Mouse (Mus musculus): Measurements from ENCODE around the gene Apip. TPM values are rescaled to one million over a fixed set of nuclear protein-coding genes. Genes with fewer than 3 reads are reported as not detected.

Apip gene
- polyA plus RNA-seq, 1 experiment from 2014 or later = 61.5 TPM

DNA sequence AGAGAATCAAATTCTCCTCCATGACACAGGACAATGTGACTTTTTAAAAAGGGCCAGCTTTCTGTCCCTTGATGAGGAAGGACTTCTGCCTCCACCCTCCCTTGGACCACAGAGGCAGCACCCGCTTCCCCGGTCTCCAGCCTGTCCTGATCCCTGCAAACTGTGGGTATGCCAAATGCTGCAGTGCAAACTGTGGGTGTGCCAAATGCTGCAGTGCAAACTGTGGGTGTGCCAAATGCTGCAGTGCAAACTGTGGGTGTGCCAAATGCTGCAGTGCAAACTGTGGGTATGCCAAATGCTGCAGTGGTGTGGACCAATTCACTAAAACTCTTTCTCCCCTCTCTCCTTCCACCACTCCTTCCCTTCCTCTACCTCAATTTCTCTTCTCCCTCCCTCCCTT, 32.7 kb downstream of the Apip start:
- Histone ChIP-seq H3K4me1 (replicated peaks) (no peaks in the 10 kb centered on the region), H3K27ac (no peak overlapping the region), H3K4me2 (no peak overlapping the region), H3K9ac (no peak overlapping the region), H3K4me3 (no peak overlapping the region), H3K27me3 (no peaks in the 10 kb centered on the region), H3K9me3 (replicated peaks) (no peaks in the 10 kb centered on the region), H3K36me3 (no peaks in the 10 kb centered on the region)
- 84% methylated on average over 2 of the region's 2 CpGs for WGBS
- ATAC-seq (replicated peaks; ENCODE audit: insufficient number of reproducible peaks, insufficient read depth, low FRiP score, low read depth) = no peak

DNA sequence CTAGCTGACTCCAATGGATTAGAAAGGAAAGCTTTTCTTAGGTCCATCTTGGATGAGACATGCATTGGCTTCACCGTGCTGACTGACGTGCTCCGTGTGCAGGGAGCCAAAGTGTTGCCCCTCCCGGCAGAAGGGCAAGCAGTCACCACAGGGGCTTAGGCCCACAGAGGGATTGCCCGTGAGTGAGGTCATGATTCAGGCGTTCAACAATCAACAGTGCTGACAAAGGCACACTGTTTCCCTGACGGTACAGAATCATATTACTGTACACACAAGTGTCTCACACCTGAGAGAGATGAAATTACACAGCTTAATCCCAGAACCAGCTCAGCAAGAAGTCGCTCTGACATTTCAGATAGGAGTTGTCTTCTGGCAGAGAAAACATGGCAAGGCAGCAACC, 38.2 kb downstream of the Apip start:
- 35% methylated on average over 8 of the region's 8 CpGs for WGBS
- no peak overlapping the region for H3K9ac ChIP-seq
- no peaks in the 10 kb centered on the region for H3K9me3 ChIP-seq (replicated peaks)
- no peak for ATAC-seq (replicated peaks; ENCODE audit: insufficient number of reproducible peaks, insufficient read depth, low FRiP score, low read depth)
- peaks cover 4% of the 10 kb centered on the region; the same call in 1 of the 2 replicates for H3K4me1 ChIP-seq (replicated peaks)
- H3K4me2 ChIP-seq = no peak overlapping the region
- no peak overlapping the region for H3K27ac ChIP-seq
- H3K27me3 ChIP-seq = no peaks in the 10 kb centered on the region
- no peak overlapping the region for H3K4me3 ChIP-seq
- no peaks in the 10 kb centered on the region for H3K36me3 ChIP-seq

DNA sequence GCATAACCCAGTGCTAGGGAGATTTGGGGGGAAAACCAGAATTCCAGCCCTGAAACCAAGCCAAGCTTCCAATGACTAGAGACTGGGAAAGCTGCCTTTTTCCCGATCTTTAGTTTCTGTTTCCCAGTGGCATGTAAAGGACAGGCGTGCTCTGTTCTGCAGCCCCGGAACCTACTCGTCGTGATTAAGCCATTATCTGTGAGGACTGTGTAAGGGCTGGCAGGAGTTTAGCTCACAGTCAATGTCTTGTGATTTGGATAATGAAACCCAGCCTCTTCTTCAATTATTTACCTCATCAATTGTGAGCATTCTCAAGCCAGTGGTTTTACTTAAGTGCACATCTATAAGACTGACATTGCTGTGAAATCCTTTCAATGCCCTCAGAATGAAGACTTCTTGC, 43.7 kb downstream of the Apip start:
- WGBS = 49% methylated on average over 5 of the region's 5 CpGs

DNA sequence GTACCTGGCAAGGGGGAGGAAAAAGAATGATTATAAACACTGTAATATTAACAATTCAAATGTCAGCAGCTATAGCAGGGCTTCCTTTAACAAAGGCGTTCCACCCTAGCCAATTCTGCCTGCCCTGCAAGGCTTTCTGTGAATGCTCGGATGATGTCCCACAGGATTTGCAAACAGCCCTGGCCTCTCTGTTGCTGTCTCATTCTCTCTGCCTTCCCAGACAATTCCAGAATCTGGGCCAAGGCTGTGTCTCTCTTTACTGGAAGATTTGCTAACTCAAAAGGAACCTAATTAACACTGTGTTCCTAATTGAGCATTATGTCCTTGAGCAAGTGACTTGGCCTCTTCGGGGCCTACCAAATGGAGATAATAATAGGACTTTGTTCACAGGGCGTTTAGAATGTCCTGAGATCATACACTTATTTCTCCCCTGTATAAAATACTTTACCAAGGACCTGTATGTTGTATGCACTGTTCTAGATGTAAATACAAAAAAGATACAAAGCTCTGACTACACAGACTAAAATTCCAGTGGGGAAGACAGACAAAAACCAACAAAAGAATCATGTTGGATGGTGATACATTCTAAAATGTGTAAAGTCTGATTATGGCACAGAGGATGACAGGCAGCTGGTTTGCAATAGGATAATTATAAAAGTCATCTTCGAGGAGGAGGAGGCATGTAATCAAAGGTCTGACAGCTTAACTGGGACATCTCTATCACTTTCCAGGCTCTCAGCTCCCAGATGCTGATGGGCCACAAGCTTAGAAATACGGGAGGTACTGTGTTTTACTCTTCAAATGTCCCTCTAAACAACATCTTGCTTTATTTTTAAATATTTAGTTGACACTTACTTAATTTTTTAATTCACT, 45.1 kb downstream of the Apip start:
- Histone ChIP-seq H3K9me3 (replicated peaks) (no peaks in the 10 kb centered on the region), H3K9ac (no peak overlapping the region), H3K4me2 (no peak overlapping the region), H3K36me3 (no peaks in the 10 kb centered on the region), H3K27me3 (no peaks in the 10 kb centered on the region), H3K4me1 (replicated peaks) (no peaks in the 10 kb centered on the region), H3K4me3 (no peak overlapping the region), H3K27ac (no peak overlapping the region)
- ATAC-seq (replicated peaks; ENCODE audit: insufficient number of reproducible peaks, insufficient read depth, low FRiP score, low read depth) = no peak
- WGBS = 66% methylated on average over 6 of the region's 6 CpGs

More for the DNA sequence above, 43.7 kb downstream of the Apip start:
- Histone ChIP-seq H3K27me3 (no peaks in the 10 kb centered on the region), H3K9me3 (replicated peaks) (no peaks in the 10 kb centered on the region), H3K9ac (no peak overlapping the region), H3K4me3 (no peak overlapping the region), H3K4me2 (no peak overlapping the region; the same call in 1 of the 2 replicates), H3K4me1 (replicated peaks) (no peaks in the 10 kb centered on the region), H3K27ac (no peak overlapping the region), H3K36me3 (no peaks in the 10 kb centered on the region)
- ATAC-seq (replicated peaks; ENCODE audit: insufficient number of reproducible peaks, insufficient read depth, low FRiP score, low read depth) = no peak

DNA sequence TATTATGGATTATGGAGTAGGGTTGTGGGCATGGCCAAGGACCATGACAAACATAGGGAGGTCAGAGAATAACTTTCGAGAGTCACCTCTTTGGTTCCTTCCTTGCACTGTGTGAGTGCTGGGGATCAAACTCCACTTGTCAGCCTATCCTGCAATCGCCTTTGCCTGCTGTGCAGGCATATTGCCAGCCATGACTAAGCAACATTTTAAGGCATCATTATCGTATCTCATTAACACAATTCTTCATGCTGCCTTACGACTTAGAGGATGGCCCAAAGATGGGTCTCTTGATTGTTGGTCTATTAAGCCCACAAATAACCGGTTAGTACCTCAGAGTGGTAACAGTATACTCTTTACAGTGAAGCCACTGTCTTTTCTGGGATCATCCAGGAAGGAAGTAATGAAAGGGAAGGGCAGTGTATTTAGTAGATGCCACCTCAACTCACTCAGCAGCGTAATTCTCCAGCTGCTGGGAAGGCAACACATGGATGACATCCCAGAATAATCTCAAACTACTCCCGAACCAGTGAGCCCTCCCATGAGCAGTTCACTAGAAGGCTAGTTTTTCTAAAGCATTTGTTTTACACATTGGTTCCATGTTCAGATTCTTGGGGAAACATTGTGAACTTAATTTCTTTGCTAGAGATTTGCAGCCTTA, 45.9 kb downstream of the Apip start:
- Histone ChIP-seq H3K27me3 (no peaks in the 10 kb centered on the region), H3K36me3 (no peaks in the 10 kb centered on the region), H3K9ac (no peak overlapping the region), H3K4me2 (no peak overlapping the region), H3K4me3 (no peak overlapping the region), H3K27ac (no peak overlapping the region), H3K4me1 (replicated peaks) (no peaks in the 10 kb centered on the region), H3K9me3 (replicated peaks) (no peaks in the 10 kb centered on the region)
- WGBS = 73% methylated on average over 7 of the region's 7 CpGs
- ATAC-seq (replicated peaks; ENCODE audit: insufficient number of reproducible peaks, insufficient read depth, low FRiP score, low read depth) = no peak

DNA sequence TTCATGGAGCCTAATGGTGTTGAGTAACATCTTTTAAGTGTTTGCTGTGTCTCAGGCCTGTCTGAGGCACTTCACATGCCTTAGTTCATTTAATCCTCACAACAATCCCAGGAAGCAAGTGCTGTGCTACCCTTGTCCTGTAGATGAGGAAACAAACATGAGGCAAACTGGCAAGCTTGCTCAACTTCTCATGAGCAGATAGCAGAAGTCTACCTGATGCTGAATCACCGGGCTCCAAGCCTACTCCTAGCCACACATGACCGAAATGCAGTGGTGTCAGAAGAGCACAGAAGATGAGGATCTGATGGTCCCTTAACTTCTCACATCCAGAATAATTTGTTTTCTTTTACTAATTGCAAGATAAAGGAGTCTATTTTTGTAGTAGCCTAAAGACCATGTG, 56.2 kb downstream of the Apip start:
- no peaks in the 10 kb centered on the region for H3K36me3 ChIP-seq
- ATAC-seq (replicated peaks; ENCODE audit: insufficient number of reproducible peaks, insufficient read depth, low FRiP score, low read depth) = no peak
- H3K4me1 ChIP-seq (replicated peaks) = no peaks in the 10 kb centered on the region
- no peak overlapping the region for H3K9ac ChIP-seq
- H3K9me3 ChIP-seq (replicated peaks) = no peaks in the 10 kb centered on the region
- no peak overlapping the region for H3K27ac ChIP-seq
- H3K4me2 ChIP-seq = no peak overlapping the region
- H3K4me3 ChIP-seq = no peak overlapping the region
- no peaks in the 10 kb centered on the region for H3K27me3 ChIP-seq
- 68% methylated on average over 2 of the region's 2 CpGs for WGBS

DNA sequence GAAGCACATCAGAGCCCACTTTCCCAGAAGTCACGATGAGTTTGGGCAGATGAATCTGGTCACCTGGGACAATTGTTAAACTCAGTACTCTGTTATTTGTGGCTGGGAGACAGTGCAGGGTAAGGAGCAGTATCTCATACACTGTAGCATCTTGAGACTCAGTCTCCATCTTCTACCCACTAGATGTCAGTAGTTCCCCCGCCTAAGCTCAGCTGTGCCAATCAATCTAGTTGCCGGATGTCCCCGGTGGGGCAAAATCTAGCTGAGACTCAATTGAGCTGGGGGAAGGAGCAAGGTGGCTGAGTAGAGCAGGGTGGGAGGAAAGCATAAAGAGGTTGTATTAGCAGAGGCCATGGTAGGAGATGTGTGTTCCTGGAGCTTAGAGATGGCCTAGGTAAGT, 57.7 kb downstream of the Apip start:
- 23% methylated on average over 4 of the region's 4 CpGs for WGBS
- no peaks in the 10 kb centered on the region for H3K27me3 ChIP-seq

DNA sequence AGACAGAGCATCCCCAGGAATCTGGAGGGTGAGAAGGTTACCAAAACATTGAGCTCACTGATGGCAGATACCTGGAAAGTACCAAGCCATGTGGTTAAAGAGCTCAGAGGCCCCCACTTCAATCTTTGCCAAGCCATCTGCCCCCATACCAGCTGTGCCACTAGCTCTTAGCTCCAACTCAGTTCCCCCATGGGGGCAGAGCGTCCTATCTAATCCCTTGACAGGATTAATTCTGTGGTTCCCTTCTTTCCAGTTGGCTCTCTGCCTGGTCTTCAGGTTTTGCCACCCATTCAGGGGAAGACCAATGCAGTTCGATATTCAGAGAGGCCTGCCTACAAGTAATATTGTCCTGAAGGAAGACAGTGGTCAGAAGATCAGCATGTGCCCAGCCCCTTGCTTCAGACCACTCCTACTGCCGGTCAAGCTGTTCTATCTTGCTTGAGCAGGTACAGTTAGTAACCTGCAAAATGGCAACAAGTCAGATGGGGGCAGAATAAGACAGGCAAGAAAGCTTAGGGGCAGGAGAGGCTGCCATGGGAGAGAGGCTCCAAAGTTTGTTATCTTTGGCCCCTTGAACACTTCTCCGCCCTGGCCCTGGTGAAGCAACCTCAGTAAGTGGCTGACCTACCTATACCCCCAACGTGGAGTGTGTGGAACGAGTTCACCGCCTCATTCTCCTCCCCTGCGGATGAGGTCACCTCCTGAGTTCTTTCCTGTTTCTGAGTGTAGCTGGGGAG, 65.2 kb downstream of the Apip start:
- peaks cover 9% of the 10 kb centered on the region for H3K4me1 ChIP-seq (replicated peaks)
- WGBS = 24% methylated on average over 8 of the region's 8 CpGs
- H3K27me3 ChIP-seq = no peaks in the 10 kb centered on the region
- H3K4me2 ChIP-seq = no peak overlapping the region
- no peak overlapping the region for H3K27ac ChIP-seq
- no peak for ATAC-seq (replicated peaks; ENCODE audit: insufficient number of reproducible peaks, insufficient read depth, low FRiP score, low read depth)
- H3K9me3 ChIP-seq (replicated peaks) = no peaks in the 10 kb centered on the region
- no peaks in the 10 kb centered on the region for H3K36me3 ChIP-seq
- no peak overlapping the region for H3K9ac ChIP-seq
- H3K4me3 ChIP-seq = no peak overlapping the region

More for the DNA sequence above, 57.7 kb downstream of the Apip start:
- H3K4me3 ChIP-seq = no peak overlapping the region
- no peaks in the 10 kb centered on the region for H3K4me1 ChIP-seq (replicated peaks)
- H3K36me3 ChIP-seq = no peaks in the 10 kb centered on the region
- ATAC-seq (replicated peaks; ENCODE audit: insufficient number of reproducible peaks, insufficient read depth, low FRiP score, low read depth) = no peak
- H3K27ac ChIP-seq = no peak overlapping the region
- H3K9me3 ChIP-seq (replicated peaks) = no peaks in the 10 kb centered on the region
- no peak overlapping the region for H3K4me2 ChIP-seq
- H3K9ac ChIP-seq = no peak overlapping the region

Other genes starting within 250 kb of the Apip start
- gene Cd44, start 172.0 kb upstream of the Apip start, polyA plus RNA-seq (2015; fragmentation: Nextera tagmentation; extraction: Ambion mirVana) = 16.8 and 19.3 TPM in 2 replicates
- gene Pdhx, start 162 bp upstream of the Apip start, polyA plus RNA-seq (2015; fragmentation: Nextera tagmentation; extraction: Ambion mirVana) = 56.5 and 64.2 TPM in 2 replicates
- 0.33 and 1.7 TPM in 2 replicates for gene Ehf, start 229.6 kb downstream of the Apip start, polyA plus RNA-seq (2015; fragmentation: Nextera tagmentation; extraction: Ambion mirVana)

All from heart, embryonic 15.5 days (tissue).